Comparison of ENCODE assay signal across 24 mouse cellular contexts in the genomic region with DNA sequence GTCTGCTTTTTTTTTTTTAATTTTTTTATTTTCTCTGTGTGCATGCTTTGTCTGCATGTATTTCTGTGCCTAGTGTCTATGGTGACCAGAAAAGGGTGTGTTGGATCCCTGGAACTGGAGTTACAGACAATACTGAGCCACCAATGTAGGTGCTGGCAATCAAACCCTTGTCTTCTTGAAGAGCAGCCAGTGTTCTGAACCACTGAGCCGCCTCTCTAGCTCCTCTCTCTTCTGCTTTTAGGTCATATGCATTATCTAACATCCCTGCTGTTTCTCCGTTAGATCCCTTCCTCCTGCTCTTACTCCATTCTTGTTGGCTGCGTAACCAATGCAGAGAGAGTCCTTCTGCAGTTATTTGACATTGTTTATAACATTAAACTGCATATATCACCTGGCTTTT. TPM values are rescaled to one million over a fixed set of nuclear protein-coding genes. Genes with fewer than 3 reads are reported as not detected.
DNase-seq lines count a peak whose midpoint lies in the region; ATAC-seq and TF ChIP-seq lines count a peak whose summit lies in the region.
"Had no signal": no experiment of that assay in that cellular context is flagged by ENCODE, and none has a peak within 500 bp of the region (broad histone marks: within the 10 kb centered on the region; RNA-seq: fewer than 3 reads in every experiment).

No protein-coding gene starts in this region.

- H3K27me3 ChIP-seq in forebrain, postnatal 0 days (ENCODE audit: insufficient read depth, low read length) = no peaks in the 10 kb centered on the region
- no peaks in the 10 kb centered on the region for H3K27me3 ChIP-seq in midbrain, embryonic 14.5 days (ENCODE audit: control insufficient read depth, insufficient read depth, low read length)
- H3K27me3 ChIP-seq in liver, embryonic 12.5 days (replicated peaks) = no peaks in the 10 kb centered on the region
- H3K27me3 ChIP-seq: CH12.LX; embryonic facial prominence, embryonic 12.5 days; limb, embryonic 13.5 days; lung, embryonic 15.5 days had no signal

- peaks cover 32% of the 10 kb centered on the region for H3K4me1 ChIP-seq in forebrain, postnatal 0 days (ENCODE audit: insufficient read depth)
- H3K4me1 ChIP-seq in midbrain, embryonic 14.5 days (ENCODE audit: control insufficient read depth, insufficient read depth, low read length) = peaks cover 46% of the 10 kb centered on the region
- 0 out of 2 replicates have a peak, but pooled peaks cover 3% of the 10 kb centered on the region for H3K4me1 ChIP-seq in liver, embryonic 12.5 days

- ATAC-seq in frontal cortex, adult (ENCODE audit: low TSS enrichment) = peak; percentile 69
- ATAC-seq in forebrain, postnatal 0 days = peak; percentile 3; the same call in 1 of the 2 replicates
- no peak for ATAC-seq in midbrain, embryonic 14.5 days (ENCODE audit: low FRiP score, low TSS enrichment)
- no peak for ATAC-seq in liver, embryonic 12.5 days

- H3K9ac ChIP-seq in forebrain, postnatal 0 days = peak overlapping the region; percentile 28; the same call in 1 of the 2 replicates
- H3K9ac ChIP-seq in midbrain, embryonic 14.5 days (replicated peaks; ENCODE audit: low read length) = no peak overlapping the region
- H3K9ac ChIP-seq in liver, embryonic 12.5 days = no peak overlapping the region
- H3K9ac ChIP-seq: embryonic facial prominence, embryonic 12.5 days; limb, embryonic 13.5 days; liver, embryonic 14.5 days; lung, embryonic 15.5 days had no signal

- peaks cover 39% of the 10 kb centered on the region for H3K36me3 ChIP-seq in forebrain, postnatal 0 days (ENCODE audit: insufficient read depth)
- peaks cover 61% of the 10 kb centered on the region for H3K36me3 ChIP-seq in midbrain, embryonic 14.5 days (ENCODE audit: control insufficient read depth, insufficient read depth, low read length)
- H3K36me3 ChIP-seq in liver, embryonic 12.5 days = no peaks in the 10 kb centered on the region
- H3K36me3 ChIP-seq: embryonic facial prominence, embryonic 12.5 days; lung, embryonic 15.5 days had no signal

- H3K9me3 ChIP-seq in forebrain, postnatal 0 days (ENCODE audit: low read length) = 0 out of 2 replicates have a peak, but pooled peaks cover 6% of the 10 kb centered on the region
- H3K9me3 ChIP-seq in midbrain, embryonic 14.5 days (ENCODE audit: control insufficient read depth, low read length) = peaks cover 8% of the 10 kb centered on the region; the same call in 1 of the 2 replicates
- 0 out of 2 replicates have a peak, but pooled peaks cover 7% of the 10 kb centered on the region for H3K9me3 ChIP-seq in liver, embryonic 12.5 days (replicated peaks)
- H3K9me3 ChIP-seq: lung, embryonic 15.5 days had no signal

- intact Hi-C loops in gastrocnemius, postnatal 14 days (cut with DNase I; ENCODE audit: low total_unique reads) = no loop called here

- no peak for DNase-seq in frontal cortex, postnatal 36 days (ENCODE audit: low spot score in 2 of 2)
- peak; percentile 75 for DNase-seq in brain, adult 2 months (ENCODE audit: low read depth, low spot score)
- DNase-seq in forebrain, postnatal 0 days = no peak
- no peak for DNase-seq in midbrain, embryonic 14.5 days
- no peak for DNase-seq in heart, postnatal 4 days
- no peak for DNase-seq in gastrocnemius, postnatal 14 days
- DNase-seq: adrenal gland, postnatal 36 days; cerebellum, adult 8-10 months; kidney, adult 8-10 months; kidney, postnatal 14 days; layer of hippocampus, adult 9-11 months; lung, postnatal 4 days; thymus, postnatal 14 days had no signal

- 41% methylated on average over 3 of the region's 3 CpGs for WGBS in forebrain, postnatal 0 days
- WGBS in midbrain, embryonic 14.5 days = 70% methylated on average over 3 of the region's 3 CpGs
- WGBS in liver, embryonic 12.5 days (ENCODE audit: insufficient replicate concordance) = 51% methylated on average over 3 of the region's 3 CpGs

- H3K27ac ChIP-seq in forebrain, postnatal 0 days (ENCODE audit: low read depth, low read length) = peak overlapping the region; percentile 82
- 0 out of 2 replicates have a peak overlapping the region, but pooled peaks have one; percentile 5 for H3K27ac ChIP-seq in midbrain, embryonic 14.5 days (replicated peaks; ENCODE audit: low read depth, low read length)
- no peak overlapping the region for H3K27ac ChIP-seq in liver, embryonic 12.5 days
- H3K27ac ChIP-seq: embryonic facial prominence, embryonic 12.5 days; limb, embryonic 13.5 days; liver, embryonic 14.5 days; lung, embryonic 15.5 days had no signal

- H3K4me2 ChIP-seq in forebrain, postnatal 0 days (ENCODE audit: low read depth) = peak overlapping the region; percentile 38
- peak overlapping the region; percentile 30 for H3K4me2 ChIP-seq in midbrain, embryonic 14.5 days (ENCODE audit: low read length)
- no peak overlapping the region for H3K4me2 ChIP-seq in liver, embryonic 12.5 days
- H3K4me2 ChIP-seq: embryonic facial prominence, embryonic 12.5 days; limb, embryonic 13.5 days; lung, embryonic 15.5 days had no signal

- no peak for TF ChIP-seq CTCF in forebrain, postnatal 0 days (IDR thresholded peaks at IDR 0.05; ENCODE audit: low read depth)

- H3K4me3 ChIP-seq in forebrain, postnatal 0 days (ENCODE audit: low read depth, low read length) = peak overlapping the region; percentile 12; the same call in 1 of the 2 replicates
- H3K4me3 ChIP-seq in midbrain, embryonic 14.5 days (replicated peaks; ENCODE audit: low read depth, low read length) = 0 out of 2 replicates have a peak overlapping the region, but pooled peaks have one; percentile 0
- no peak overlapping the region for H3K4me3 ChIP-seq in liver, embryonic 12.5 days
- H3K4me3 ChIP-seq: embryonic facial prominence, embryonic 12.5 days; erythroblast, embryonic 14.5 days; limb, embryonic 13.5 days; lung, embryonic 15.5 days had no signal

RNA-seq across cellular contexts. Expression of a gene that starts 8.6 kb away (rescaled TPM):
- total RNA-seq in forebrain, postnatal 0 days (2014; rRNA removed) = 1,434 and 1,519 TPM in 2 replicates
- polyA plus RNA-seq in forebrain, postnatal 0 days (2015; fragmentation: Nextera tagmentation; extraction: Ambion mirVana) = 646 and 742 TPM in 2 replicates
- polyA plus RNA-seq in midbrain, embryonic 14.5 days (2014; fragmentation: Nextera tagmentation; extraction: Ambion mirVana) = 209 and 548 TPM in 2 replicates
- 0.11 and 0.17 TPM in 2 replicates for polyA plus RNA-seq in liver, embryonic 12.5 days (2016; fragmentation: Nextera tagmentation; extraction: Ambion mirVana)
- total RNA-seq in heart, postnatal 4 days (2021) = 1 to 10 TPM; 4.1 to 4.8 TPM
- under 1 TPM; 0.40 to 0.68 TPM for total RNA-seq in gastrocnemius, postnatal 14 days (2021)
- total RNA-seq: MEL had no signal
- polyA plus RNA-seq: erythroblast, embryonic 14.5 days had no signal

RNA-seq across cellular contexts. Expression of a gene that starts 43.5 kb away (rescaled TPM):
- 0.54 and 1.3 TPM in 2 replicates for total RNA-seq in forebrain, postnatal 0 days (2014; rRNA removed)
- 0.25 and 0.41 TPM in 2 replicates for polyA plus RNA-seq in forebrain, postnatal 0 days (2015; fragmentation: Nextera tagmentation; extraction: Ambion mirVana)
- 0.22 and 0.28 TPM in 2 replicates for polyA plus RNA-seq in midbrain, embryonic 14.5 days (2014; fragmentation: Nextera tagmentation; extraction: Ambion mirVana)
- not detected in 2 replicates for polyA plus RNA-seq in liver, embryonic 12.5 days (2016; fragmentation: Nextera tagmentation; extraction: Ambion mirVana)
- not detected for total RNA-seq in heart, postnatal 4 days (2021)
- not detected for total RNA-seq in gastrocnemius, postnatal 14 days (2021)
- total RNA-seq: adrenal gland, postnatal 36 days; CH12.LX; gastrocnemius, postnatal 4 days; MEL had no signal
- polyA plus RNA-seq: erythroblast, embryonic 14.5 days; intestine, embryonic 14.5 days; liver, embryonic 14.5 days; lung, embryonic 15.5 days had no signal

Comparison
In these comparisons a context has a peak if more than half of its experiments do, and no peak if none do; other contexts are left out.
1. ATAC-seq: peak in frontal cortex, adult (single experiment) and forebrain, postnatal 0 days (single experiment); none in midbrain, embryonic 14.5 days (single experiment) and liver, embryonic 12.5 days (single experiment).
2. RNA of a gene that starts 8.6 kb away (total RNA-seq): 1,434 to 1,519 TPM in forebrain, postnatal 0 days; 4.1 to 4.8 TPM in heart, postnatal 4 days and 0.40 to 0.68 TPM in gastrocnemius, postnatal 14 days; every median in the first group is over 100 times any median in the second.